Mouse (Mus musculus) heart, adult 8-10 months (tissue): Measurements from ENCODE around the gene Dmc1. TPM values are rescaled to one million over a fixed set of nuclear protein-coding genes. Genes with fewer than 3 reads are reported as not detected.

ENCODE experiments used
- DNase-seq: peaks from one replicate; pipeline ENCODE4 v3.0.0; 2022; ENCODE audit warnings: low spot score
- total RNA-seq, 4 experiments: library from RNA; stranded (reverse); gene quantifications; 2 replicates each; pipeline ENCODE4 v1.2.4; 2022

Gene Dmc1
- total RNA-seq, 4 experiments from 2014 or later, result 0.28 TPM; not detected in 3

GRCm38 (mm10) chr15:79562417-79562816 is 42.5 kb downstream of the Dmc1 start:
- no peak for DNase-seq

DNA sequence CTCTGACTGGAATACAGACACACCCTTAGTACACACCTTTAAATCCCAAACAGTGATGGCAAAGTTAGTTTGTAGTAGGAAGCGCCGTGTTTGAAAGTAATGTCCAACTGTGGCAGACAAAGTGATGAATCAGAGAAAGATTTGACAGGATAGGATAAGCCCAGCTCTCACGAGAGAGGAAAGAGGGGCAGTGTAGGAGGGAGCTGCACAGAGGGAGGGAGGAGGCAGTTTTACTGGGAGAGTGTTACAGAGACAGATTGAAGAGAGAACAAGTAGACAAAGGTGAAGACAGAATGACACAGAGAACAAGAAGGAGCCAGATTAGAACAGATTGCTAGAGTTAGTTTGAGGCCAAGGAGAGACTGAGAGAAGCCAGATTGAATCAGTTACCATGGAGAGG is 45.3 kb downstream of the Dmc1 start:
- DNase-seq, result no peak

DNA sequence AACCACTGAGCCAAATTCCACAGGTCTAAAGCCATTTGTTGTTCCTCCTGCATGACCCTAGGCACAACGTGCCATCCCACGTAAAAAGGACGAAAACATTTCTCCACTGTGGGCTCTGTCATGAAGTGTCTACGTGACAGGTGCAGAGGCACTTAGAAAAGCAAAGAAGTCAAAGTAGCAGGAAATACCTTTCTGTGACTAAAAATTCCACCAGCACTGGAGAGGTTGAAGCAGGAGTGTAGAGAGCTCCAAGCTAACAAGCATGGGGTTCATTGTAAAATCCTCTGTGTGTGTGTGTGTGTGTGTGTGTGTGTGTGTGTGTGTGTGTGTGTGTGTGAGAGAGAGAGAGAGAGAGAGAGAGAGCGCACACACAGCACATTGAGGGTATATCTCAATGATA is 52.3 kb downstream of the Dmc1 start:
- no peak for DNase-seq

- no peak for DNase-seq
These were observed 56.7 kb downstream of the Dmc1 start for GRCm38 (mm10) chr15:79548226-79548625.

GRCm38 (mm10) chr15:79547289-79547820 is 57.6 kb downstream of the Dmc1 start:
- no peak for DNase-seq

DNA sequence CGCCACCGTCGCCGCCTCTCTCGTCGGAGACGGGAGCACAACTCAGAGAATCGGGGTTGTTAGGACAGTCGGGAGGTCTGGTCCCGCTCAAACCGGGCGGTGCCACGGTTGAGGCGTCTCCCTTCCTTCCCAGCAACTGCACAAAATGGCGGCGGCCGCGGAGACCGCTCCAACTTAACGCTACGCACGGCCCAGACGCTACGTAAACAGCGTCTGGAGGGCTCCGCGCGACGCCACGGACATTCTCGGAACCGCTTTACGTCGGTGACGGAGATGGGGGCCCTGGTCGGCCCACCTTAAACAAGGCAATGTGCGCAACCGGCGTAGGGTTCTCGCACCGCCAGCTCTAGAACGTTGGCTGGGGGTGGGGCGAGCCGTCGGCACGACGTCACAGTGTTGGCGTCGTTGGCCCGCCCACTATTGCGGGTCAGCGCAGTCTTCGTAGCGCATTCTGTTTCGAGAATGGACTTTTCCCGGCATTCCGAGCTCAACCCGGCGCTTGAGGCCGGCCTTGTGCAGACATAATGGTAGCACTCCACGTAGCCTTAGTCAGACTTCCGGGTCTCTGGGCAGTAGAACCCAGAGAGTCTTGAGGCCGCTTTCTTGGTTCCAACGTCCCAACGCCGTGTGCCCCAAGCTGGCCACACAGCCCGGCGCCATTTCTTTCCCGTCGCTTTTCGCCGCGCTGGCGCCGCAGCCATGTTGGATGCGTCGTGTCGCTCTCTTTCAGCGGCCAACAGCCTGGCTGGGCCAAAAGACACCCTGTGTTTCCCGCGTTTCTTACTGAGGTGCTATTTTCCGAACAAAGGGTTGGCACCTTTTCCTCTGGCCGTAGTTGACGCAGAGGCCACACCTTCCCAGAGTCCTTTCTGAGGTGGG is 58.3 kb downstream of the Dmc1 start, which contains the start of gene Ddx17:
Ddx17 (minus strand) TSS at position 332 of the 879 bp plus-strand sequence.
- DNase-seq, result peak; percentile 97

DNA sequence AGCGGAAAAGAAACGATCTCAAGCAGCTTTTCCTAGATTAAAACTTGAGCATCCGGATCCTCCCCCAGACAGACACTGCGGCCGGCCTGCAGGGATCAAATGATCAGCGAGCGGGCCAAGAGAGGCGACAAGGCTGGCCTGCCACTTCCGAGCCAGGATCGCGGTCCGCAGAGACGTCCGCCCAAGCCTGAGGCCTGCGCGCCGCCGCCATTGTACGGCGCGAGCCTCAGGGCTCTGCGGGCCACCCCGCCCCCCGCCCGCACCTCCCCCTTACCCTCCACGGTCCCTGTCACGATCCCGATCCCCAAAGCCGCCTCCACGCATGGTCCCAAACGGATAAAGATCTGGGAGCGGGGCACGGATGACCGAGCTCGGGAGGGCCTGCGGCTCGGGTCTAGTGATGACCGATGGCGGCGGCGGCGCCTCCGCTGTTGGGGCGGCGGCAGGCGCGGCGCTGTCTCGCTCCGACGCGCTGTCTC is 58.9 kb downstream of the Dmc1 start:
- DNase-seq, result peak; percentile 79

DNA sequence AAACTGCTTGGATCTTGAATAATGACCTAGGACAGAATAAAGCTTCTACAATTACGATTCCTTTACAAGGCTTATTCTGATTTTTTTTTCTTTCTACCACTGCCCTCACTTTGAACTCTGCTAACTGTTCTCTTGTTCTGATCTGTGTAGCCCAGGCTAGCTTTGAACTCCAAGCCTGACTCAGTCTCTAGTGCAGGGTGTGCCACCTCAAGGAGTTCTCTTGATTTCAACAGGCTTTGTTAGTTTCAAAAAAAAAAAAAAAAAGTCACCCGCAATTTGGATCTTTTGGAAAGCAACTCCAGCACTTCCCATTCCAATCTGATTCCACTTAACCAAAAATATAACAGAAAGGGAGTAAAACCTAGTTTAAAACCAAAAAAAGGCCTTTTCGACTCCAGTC is 59.4 kb downstream of the Dmc1 start:
- DNase-seq, result no peak

DNA sequence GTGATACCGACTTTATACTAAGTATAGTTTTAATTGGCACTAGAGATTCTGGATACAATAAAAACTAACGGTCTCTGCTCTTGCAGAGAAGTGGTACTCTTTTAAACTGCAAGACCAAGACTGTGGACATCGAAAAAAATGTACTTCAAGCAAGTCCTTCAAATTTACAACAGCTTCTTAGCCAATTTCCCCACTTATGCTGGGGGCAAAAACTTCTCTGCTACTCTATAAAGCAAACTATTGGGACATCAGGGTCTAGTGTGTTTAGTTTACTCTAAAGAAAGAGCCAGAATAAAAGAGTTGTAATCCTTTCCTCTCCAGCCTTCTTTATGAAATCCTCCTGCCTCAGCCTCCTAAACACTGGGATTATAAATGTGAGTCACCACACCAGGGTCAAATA is 60.9 kb downstream of the Dmc1 start:
- no peak for DNase-seq

- DNase-seq, result no peak
These were observed 71.1 kb downstream of the Dmc1 start for GRCm38 (mm10) chr15:79533796-79534195.

DNA sequence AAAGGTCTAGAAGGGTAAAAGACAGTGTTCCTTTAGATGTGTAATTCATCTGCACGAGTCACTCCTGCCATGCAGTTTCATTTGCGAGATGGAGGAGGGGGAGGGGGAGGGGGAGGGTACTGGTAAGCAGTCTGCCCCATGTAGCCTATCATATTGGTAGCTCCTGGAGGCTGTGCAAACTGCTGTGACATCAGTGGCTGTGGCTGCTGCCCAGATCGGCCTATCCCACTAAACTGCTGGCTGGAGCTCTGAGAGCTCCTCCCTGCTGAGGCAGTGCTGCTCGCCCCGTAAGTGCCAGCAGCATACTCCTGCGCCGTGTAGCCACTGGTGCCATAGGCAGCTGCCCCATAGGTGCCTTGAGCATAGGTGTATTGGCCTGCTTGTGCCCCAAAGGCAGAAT is 75.0 kb downstream of the Dmc1 start:
- DNase-seq, result no peak

- DNase-seq, result no peak
These were observed 76.8 kb downstream of the Dmc1 start for GRCm38 (mm10) chr15:79527991-79528639.

- DNase-seq, result no peak
These were observed 77.7 kb downstream of the Dmc1 start for GRCm38 (mm10) chr15:79527192-79527591.

DNA sequence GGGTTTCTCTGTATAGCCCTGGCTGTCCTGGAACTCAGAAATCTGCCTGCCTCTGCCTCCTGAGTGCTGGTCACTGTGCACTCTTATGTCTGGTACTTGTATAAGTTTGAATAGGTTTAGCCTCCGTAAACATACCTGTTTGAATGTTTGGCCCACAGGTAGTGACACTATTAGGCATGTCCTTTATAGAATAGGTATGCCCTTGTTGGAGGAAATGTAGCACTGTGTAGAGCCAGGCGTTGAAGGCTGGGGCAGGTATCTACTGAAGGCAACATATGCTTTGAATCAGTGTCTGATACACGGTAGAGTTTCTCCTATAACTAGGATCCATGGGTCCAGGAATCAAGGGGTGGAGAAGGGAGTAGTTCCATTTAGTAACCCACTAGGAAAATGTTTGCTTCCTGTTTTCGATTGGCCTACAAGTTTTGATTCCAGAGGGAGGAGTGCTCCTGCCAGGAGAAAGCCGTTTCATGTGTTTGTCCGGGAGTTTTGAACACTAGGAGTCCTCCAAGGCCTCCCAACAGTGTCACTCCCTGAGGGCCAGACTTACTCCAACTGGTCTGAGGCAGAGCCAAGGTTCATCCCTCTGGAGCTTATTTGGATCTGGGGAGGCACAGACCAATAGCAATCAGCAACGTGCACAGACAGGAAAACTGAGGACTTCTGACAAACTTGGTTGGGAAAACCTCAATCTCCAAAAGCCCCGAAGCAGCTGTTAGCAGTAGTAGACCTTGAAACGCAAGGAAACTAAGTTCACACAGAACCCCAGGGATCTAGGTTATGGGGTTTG is 78.7 kb downstream of the Dmc1 start:
- peak; percentile 42 for DNase-seq

DNA sequence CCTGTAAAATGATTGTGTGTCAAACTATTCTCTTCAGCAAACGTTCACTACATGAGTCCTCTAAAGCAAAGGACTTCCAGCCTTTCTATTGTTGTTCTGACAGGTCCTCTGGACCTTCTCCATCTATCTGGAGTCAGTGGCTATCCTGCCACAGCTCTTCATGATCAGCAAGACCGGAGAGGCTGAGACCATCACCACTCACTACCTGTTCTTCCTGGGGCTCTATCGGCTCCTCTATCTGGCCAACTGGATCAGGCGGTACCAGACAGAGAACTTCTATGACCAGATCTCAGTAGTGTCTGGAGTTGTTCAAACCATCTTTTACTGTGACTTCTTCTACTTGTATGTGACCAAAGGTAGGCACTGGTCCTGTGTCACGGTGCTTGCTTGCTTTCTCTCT is 79.3 kb downstream of the Dmc1 start:
- no peak for DNase-seq

GRCm38 (mm10) chr15:79519400-79520220 is 85.3 kb downstream of the Dmc1 start:
- DNase-seq, result no peak

DNA sequence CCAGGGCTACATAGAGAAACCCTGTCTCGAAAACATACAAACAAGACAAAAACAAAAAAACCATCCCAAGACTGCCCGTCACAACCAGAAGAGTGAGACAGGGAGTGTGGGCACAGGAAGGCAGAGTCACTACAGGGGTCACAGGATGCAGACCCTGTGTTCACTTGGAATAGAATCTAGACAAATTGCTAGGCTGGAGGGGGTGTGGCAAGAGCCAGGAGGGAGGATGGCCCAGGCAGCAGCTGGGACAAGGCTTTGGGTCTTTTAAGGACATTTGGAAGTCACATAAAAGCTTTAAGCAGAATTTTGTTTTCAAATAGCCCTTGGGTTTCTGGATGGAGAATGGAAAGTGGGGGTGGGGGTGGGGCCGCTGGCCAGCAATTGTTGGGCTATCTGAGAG is 86.3 kb downstream of the Dmc1 start:
- DNase-seq, result no peak

- no peak for DNase-seq
These were observed 87.2 kb downstream of the Dmc1 start for GRCm38 (mm10) chr15:79517710-79518109.

DNA sequence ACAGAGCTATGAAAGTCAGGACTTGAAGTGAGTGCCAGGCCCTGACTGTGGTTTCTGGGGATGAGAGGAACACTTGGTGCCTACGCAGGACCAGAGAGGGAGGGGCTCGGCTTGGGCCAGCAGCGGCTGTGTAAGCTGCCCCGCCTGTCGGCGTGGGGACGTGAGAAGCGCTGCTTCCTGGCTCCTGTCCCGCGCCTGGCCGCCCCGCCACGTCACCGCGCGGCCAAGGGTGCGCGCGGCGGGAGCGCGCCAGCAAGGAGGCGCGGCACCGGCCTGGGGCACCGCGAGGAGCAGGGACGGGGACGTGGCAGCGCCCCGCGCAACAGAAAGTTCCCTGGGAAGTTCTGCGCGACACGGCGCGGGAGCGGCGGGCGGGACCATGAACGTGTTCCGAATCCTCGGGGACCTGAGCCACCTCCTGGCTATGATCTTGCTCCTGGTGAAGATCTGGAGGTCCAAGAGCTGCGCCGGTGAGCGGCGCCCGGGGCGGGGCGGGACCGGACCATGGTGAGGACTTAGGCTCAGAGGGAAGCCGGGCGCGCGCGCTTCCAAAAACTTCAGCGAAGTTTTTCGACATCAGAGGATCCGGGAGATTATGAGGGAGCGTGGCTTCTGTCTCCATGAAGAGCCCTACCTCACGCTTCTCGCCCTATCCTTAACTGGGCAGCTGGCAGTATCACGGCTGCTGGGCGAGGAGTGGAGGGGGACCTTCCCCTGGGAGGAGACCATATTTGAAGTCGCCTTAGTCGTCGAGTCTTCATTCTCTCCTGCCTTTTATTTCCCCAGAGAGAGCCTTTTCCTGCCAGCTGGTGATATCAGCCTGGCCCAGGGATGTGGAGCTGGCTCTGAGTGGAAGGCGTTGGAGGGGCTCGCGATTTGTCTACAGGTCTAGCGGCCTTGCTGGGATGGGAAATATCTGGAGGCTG is 88.5 kb downstream of the Dmc1 start, which contains the start of gene Kdelr3:
Kdelr3 (plus strand) TSS at position 241 of the 926 bp plus-strand sequence.
- peak; percentile 74 for DNase-seq

DNA sequence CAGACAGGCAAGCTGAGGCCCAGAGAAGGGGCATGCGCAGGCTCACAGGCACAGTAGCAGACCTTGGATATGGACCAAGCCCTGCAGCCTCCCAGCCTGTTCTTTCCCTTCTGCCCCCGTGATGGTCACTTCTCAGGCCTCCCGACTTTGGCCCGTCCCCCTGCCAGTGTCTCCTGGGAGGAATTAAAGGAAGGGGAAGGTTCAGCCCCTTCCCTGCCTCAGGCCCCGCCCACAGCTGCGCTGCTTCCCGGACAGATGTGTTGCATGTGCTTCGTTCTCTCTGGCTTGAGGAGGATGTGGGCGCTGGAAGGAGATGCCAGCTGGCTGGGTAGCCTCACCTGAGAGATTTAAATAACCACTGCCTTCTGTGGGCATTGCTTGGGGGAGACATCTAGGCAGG is 91.0 kb downstream of the Dmc1 start:
- no peak for DNase-seq
